Mouse (Mus musculus) forebrain, postnatal 0 days (tissue): Measurements from ENCODE around the gene Gsg1l. TPM values are rescaled to one million over a fixed set of nuclear protein-coding genes. Genes with fewer than 3 reads are reported as not detected.

Experiments used
- ATAC-seq: fragments of 200-750 bp; cut with Nextera tagmentation; 2 replicates; pipeline ENCODE4 v1.8.0; 2017; ENCODE audit warnings: mild to moderate bottlenecking, moderate library complexity
- DNase-seq: peaks from one replicate; pipeline ENCODE4 v3.0.0-alpha.2; 2015
- H3K27ac ChIP-seq: fragments of 300-500 bp; sonication (generic); 2 replicates; pipeline ENCODE4 v1.5.1; 2014; ENCODE audit warnings: low read depth, mild to moderate bottlenecking, antibody characterized with exemption, low read length, moderate library complexity, mixed read lengths
- H3K27me3 ChIP-seq: fragments of 300-500 bp; sonication (generic); 2 replicates; pipeline ENCODE4 v1.6.1; 2014; ENCODE audit warnings: mild to moderate bottlenecking, low read length, mixed read lengths; ENCODE audit not compliant: insufficient read depth
- H3K36me3 ChIP-seq: fragments of 300-500 bp; sonication (generic); 2 replicates; pipeline ENCODE4 v1.6.1; 2014; ENCODE audit warnings: mild to moderate bottlenecking, moderate library complexity; ENCODE audit not compliant: insufficient read depth
- H3K4me1 ChIP-seq: fragments of 300-500 bp; sonication (generic); 2 replicates; pipeline ENCODE4 v1.6.1; 2014; ENCODE audit warnings: antibody characterized with exemption; ENCODE audit not compliant: insufficient read depth
- H3K4me2 ChIP-seq: fragments of 300-500 bp; sonication (generic); 2 replicates; pipeline ENCODE4 v1.6.1; 2014; ENCODE audit warnings: low read depth, mild to moderate bottlenecking, moderate library complexity
- H3K4me3 ChIP-seq: fragments of 300-500 bp; sonication (generic); 2 replicates; pipeline ENCODE4 v1.5.1; 2014; ENCODE audit warnings: low read depth, low read length, mixed read lengths
- H3K9ac ChIP-seq: fragments of 300-500 bp; sonication (generic); 2 replicates; pipeline ENCODE4 v1.6.1; 2014; ENCODE audit warnings: mild to moderate bottlenecking
- H3K9me3 ChIP-seq: fragments of 300-500 bp; sonication (generic); 2 replicates; pipeline ENCODE4 v1.6.1; 2016; ENCODE audit warnings: low read length
- CTCF ChIP-seq: sonication (generic); IDR thresholded peaks from 2 replicates; pipeline ENCODE4 v1.5.1; 2016; ENCODE audit warnings: antibody characterized with exemption, control low read depth, low read depth
- WGBS: fragments of 180-500 bp; shearing (Covaris S2); extraction: QIAGEN DNeasy Blood & Tissue Kit; methylation state at CpG from one replicate; pipeline ENCODE4 v1.1.7; 2014; 5-methylcytosine and 5-hydroxymethylcytosine counted together
- polyA plus RNA-seq: library from polyadenylated mRNA; unstranded; fragments of >200 nt; fragmentation: Nextera tagmentation; extraction: Ambion mirVana; gene quantifications from 2 replicates; pipeline ENCODE4 v1.2.1, GENCODE M21; 2015
- total RNA-seq: library from RNA; depleted of rRNA; stranded (reverse); fragments of >200 nt; gene quantifications from 2 replicates; pipeline ENCODE4 v1.2.3, GENCODE M21; 2014

Gene Gsg1l
- total and polyA plus RNA-seq, 2 experiments from 2014 or later = 10.7 to 20.0 TPM

GRCm38 (mm10) chr7:125988326-125988725 is 93.9 kb downstream of the Gsg1l start:
- H3K27ac ChIP-seq = no peak overlapping the region
- H3K4me2 ChIP-seq = no peak overlapping the region
- TF ChIP-seq CTCF = no peak
- H3K9ac ChIP-seq = no peak overlapping the region
- H3K27me3 ChIP-seq = no peaks in the 10 kb centered on the region; the same call in 1 of the 2 replicates
- H3K4me3 ChIP-seq = no peak overlapping the region
- ATAC-seq = no peak
- H3K4me1 ChIP-seq = 0 out of 2 replicates have a peak, but pooled peaks cover 6% of the 10 kb centered on the region
- H3K9me3 ChIP-seq = no peaks in the 10 kb centered on the region
- H3K36me3 ChIP-seq = no peaks in the 10 kb centered on the region
- no peak for DNase-seq
- WGBS = 79% methylated on average over 3 of the region's 3 CpGs

GRCm38 (mm10) chr7:125987117-125987516 is 95.1 kb downstream of the Gsg1l start:
- no peak for ATAC-seq
- no peak for DNase-seq
- TF ChIP-seq CTCF = no peak
- Histone ChIP-seq H3K9me3 (no peaks in the 10 kb centered on the region), H3K9ac (no peak overlapping the region), H3K36me3 (no peaks in the 10 kb centered on the region), H3K27me3 (no peaks in the 10 kb centered on the region; the same call in 1 of the 2 replicates), H3K27ac (no peak overlapping the region), H3K4me1 (0 out of 2 replicates have a peak, but pooled peaks cover 6% of the 10 kb centered on the region), H3K4me3 (no peak overlapping the region), H3K4me2 (no peak overlapping the region)
- 90% methylated on average over 3 of the region's 3 CpGs for WGBS

- ATAC-seq (no peak), DNase-seq (no peak)
- 0 out of 2 replicates have a peak, but pooled peaks cover 6% of the 10 kb centered on the region for H3K4me1 ChIP-seq
- no peaks in the 10 kb centered on the region for H3K9me3 ChIP-seq
- no peak overlapping the region for H3K27ac ChIP-seq
- WGBS = 84% methylated on average over 10 of the region's 10 CpGs
- H3K4me2 ChIP-seq = no peak overlapping the region
- H3K4me3 ChIP-seq = no peak overlapping the region
- no peak for TF ChIP-seq CTCF
- no peak overlapping the region for H3K9ac ChIP-seq
- no peaks in the 10 kb centered on the region for H3K36me3 ChIP-seq
- H3K27me3 ChIP-seq = no peaks in the 10 kb centered on the region; the same call in 1 of the 2 replicates
Observed at GRCm38 (mm10) chr7:125985565-125985964, 96.6 kb downstream of the Gsg1l start.

GRCm38 (mm10) chr7:125983902-125984841 is 98.0 kb downstream of the Gsg1l start:
- H3K27me3 ChIP-seq = no peaks in the 10 kb centered on the region; the same call in 1 of the 2 replicates
- no peak overlapping the region for H3K27ac ChIP-seq
- TF ChIP-seq CTCF = no peak
- DNase-seq (no peak), ATAC-seq (peak; percentile 76)
- WGBS = 20% methylated on average over 12 of the region's 12 CpGs
- H3K4me3 ChIP-seq = no peak overlapping the region
- no peak overlapping the region for H3K4me2 ChIP-seq
- H3K4me1 ChIP-seq = 0 out of 2 replicates have a peak, but pooled peaks cover 6% of the 10 kb centered on the region
- no peak overlapping the region for H3K9ac ChIP-seq
- no peaks in the 10 kb centered on the region for H3K9me3 ChIP-seq
- H3K36me3 ChIP-seq = no peaks in the 10 kb centered on the region

GRCm38 (mm10) chr7:125979591-125979990 is 102.6 kb downstream of the Gsg1l start:
- ATAC-seq = no peak
- 84% methylated on average over 8 of the region's 8 CpGs for WGBS
- no peak for TF ChIP-seq CTCF
- no peak overlapping the region for H3K4me2 ChIP-seq
- no peaks in the 10 kb centered on the region for H3K27me3 ChIP-seq
- no peaks in the 10 kb centered on the region for H3K9me3 ChIP-seq
- no peaks in the 10 kb centered on the region for H3K36me3 ChIP-seq
- H3K9ac ChIP-seq = no peak overlapping the region
- H3K4me1 ChIP-seq = 0 out of 2 replicates have a peak, but pooled peaks cover 6% of the 10 kb centered on the region
- no peak for DNase-seq
- no peak overlapping the region for H3K4me3 ChIP-seq
- no peak overlapping the region for H3K27ac ChIP-seq

GRCm38 (mm10) chr7:125976695-125977094 is 105.5 kb downstream of the Gsg1l start:
- no peak overlapping the region for H3K4me2 ChIP-seq
- no peak overlapping the region for H3K4me3 ChIP-seq
- no peak for TF ChIP-seq CTCF
- WGBS = 86% methylated on average over 9 of the region's 9 CpGs
- DNase-seq = no peak
- H3K36me3 ChIP-seq = no peaks in the 10 kb centered on the region
- no peak overlapping the region for H3K27ac ChIP-seq
- no peaks in the 10 kb centered on the region for H3K4me1 ChIP-seq
- H3K9ac ChIP-seq = no peak overlapping the region
- no peaks in the 10 kb centered on the region for H3K27me3 ChIP-seq
- no peak for ATAC-seq
- H3K9me3 ChIP-seq = no peaks in the 10 kb centered on the region

GRCm38 (mm10) chr7:125975414-125975813 is 106.8 kb downstream of the Gsg1l start:
- no peaks in the 10 kb centered on the region for H3K27me3 ChIP-seq
- ATAC-seq = no peak
- no peak for DNase-seq
- H3K4me2 ChIP-seq = no peak overlapping the region
- no peak for TF ChIP-seq CTCF
- no peak overlapping the region for H3K27ac ChIP-seq
- no peak overlapping the region for H3K9ac ChIP-seq
- 73% methylated on average over 6 of the region's 6 CpGs for WGBS
- no peaks in the 10 kb centered on the region for H3K4me1 ChIP-seq
- no peaks in the 10 kb centered on the region for H3K9me3 ChIP-seq
- no peak overlapping the region for H3K4me3 ChIP-seq
- no peaks in the 10 kb centered on the region for H3K36me3 ChIP-seq
